Mouse (Mus musculus) liver, postnatal 0 days (tissue): ENCODE measurements around the gene Cftr. TPM values are rescaled to one million over a fixed set of nuclear protein-coding genes. Genes with fewer than 3 reads are reported as not detected.

ENCODE experiments used
- ATAC-seq: fragments of 200-750 bp; cut with Nextera tagmentation; 2 replicates; pipeline ENCODE4 v1.8.0; 2017; ENCODE audit warnings: mild to moderate bottlenecking, moderate library complexity
- DNase-seq: peaks from one replicate; pipeline ENCODE4 v3.0.0-alpha.2; 2016
- H3K27ac ChIP-seq: fragments of 300-500 bp; sonication (generic); 2 replicates; pipeline ENCODE4 v1.5.1; 2014; ENCODE audit warnings: antibody characterized with exemption, moderate library complexity, mild to moderate bottlenecking, low read depth
- H3K27me3 ChIP-seq: fragments of 300-500 bp; sonication (generic); 2 replicates; pipeline ENCODE4 v1.6.1; 2014; ENCODE audit warnings: low read length, control low read depth, mixed read lengths; ENCODE audit not compliant: insufficient read depth
- H3K36me3 ChIP-seq: fragments of 300-500 bp; sonication (generic); replicated peaks from 2 replicates; pipeline ENCODE4 v1.6.1; 2014; ENCODE audit warnings: mild to moderate bottlenecking, control low read depth, low read length, moderate library complexity, mixed read lengths; ENCODE audit not compliant: insufficient read depth
- H3K4me1 ChIP-seq: fragments of 300-500 bp; sonication (generic); 2 replicates; pipeline ENCODE4 v1.6.1; 2014; ENCODE audit warnings: antibody characterized with exemption, mild to moderate bottlenecking, control low read depth; ENCODE audit not compliant: insufficient read depth
- H3K4me2 ChIP-seq: fragments of 300-500 bp; sonication (generic); 2 replicates; pipeline ENCODE4 v1.6.1; 2014; ENCODE audit warnings: low read depth, mild to moderate bottlenecking, low read length, moderate library complexity, mixed read lengths
- H3K4me3 ChIP-seq: fragments of 300-500 bp; sonication (generic); 2 replicates; pipeline ENCODE4 v1.5.1; 2014; ENCODE audit warnings: low read depth, low read length
- H3K9ac ChIP-seq: fragments of 300-500 bp; sonication (generic); replicated peaks from 2 replicates; pipeline ENCODE4 v1.6.1; 2014; ENCODE audit warnings: mild to moderate bottlenecking, moderate library complexity
- H3K9me3 ChIP-seq: fragments of 300-500 bp; sonication (generic); 2 replicates; pipeline ENCODE4 v1.6.1; 2016; ENCODE audit warnings: mild to moderate bottlenecking, control low read depth, low read length, mixed read lengths
- CTCF ChIP-seq: sonication (generic); IDR thresholded peaks from 2 replicates; pipeline ENCODE4 v1.5.1; 2016; ENCODE audit warnings: antibody characterized with exemption, low read depth
- EP300 ChIP-seq: IDR thresholded peaks from 2 replicates; pipeline ENCODE4 v1.6.1; 2016; ENCODE audit warnings: antibody characterized with exemption, low read depth, mild to moderate bottlenecking
- WGBS: fragments of 180-500 bp; shearing (Covaris S2); extraction: QIAGEN DNeasy Blood & Tissue Kit; methylation state at CpG from one replicate; pipeline ENCODE4 v1.1.7; 2014; ENCODE audit not compliant: insufficient replicate concordance; 5-methylcytosine and 5-hydroxymethylcytosine counted together
- polyA plus RNA-seq: library from polyadenylated mRNA; unstranded; fragments of >200 nt; fragmentation: Nextera tagmentation; extraction: Ambion mirVana; gene quantifications from 2 replicates; pipeline ENCODE4 v1.2.1, GENCODE M21; 2015

Gene Cftr
- polyA plus RNA-seq, 1 experiment from 2014 or later: 0.05 TPM

GRCm38 (mm10) chr6:18344272-18344671 lies 173.8 kb downstream of the Cftr start:
- H3K4me2 ChIP-seq: no peak overlapping the region
- no peaks in the 10 kb centered on the region for H3K9me3 ChIP-seq
- TF ChIP-seq EP300 (no peak), CTCF (no peak)
- H3K9ac ChIP-seq: no peak overlapping the region
- DNase-seq (no peak), ATAC-seq (no peak)
- H3K27me3 ChIP-seq: no peaks in the 10 kb centered on the region
- no peak overlapping the region for H3K27ac ChIP-seq
- H3K36me3 ChIP-seq: no peaks in the 10 kb centered on the region
- WGBS: 74% methylated on average over 2 of the region's 2 CpGs
- H3K4me3 ChIP-seq: no peak overlapping the region
- H3K4me1 ChIP-seq: no peaks in the 10 kb centered on the region

DNA sequence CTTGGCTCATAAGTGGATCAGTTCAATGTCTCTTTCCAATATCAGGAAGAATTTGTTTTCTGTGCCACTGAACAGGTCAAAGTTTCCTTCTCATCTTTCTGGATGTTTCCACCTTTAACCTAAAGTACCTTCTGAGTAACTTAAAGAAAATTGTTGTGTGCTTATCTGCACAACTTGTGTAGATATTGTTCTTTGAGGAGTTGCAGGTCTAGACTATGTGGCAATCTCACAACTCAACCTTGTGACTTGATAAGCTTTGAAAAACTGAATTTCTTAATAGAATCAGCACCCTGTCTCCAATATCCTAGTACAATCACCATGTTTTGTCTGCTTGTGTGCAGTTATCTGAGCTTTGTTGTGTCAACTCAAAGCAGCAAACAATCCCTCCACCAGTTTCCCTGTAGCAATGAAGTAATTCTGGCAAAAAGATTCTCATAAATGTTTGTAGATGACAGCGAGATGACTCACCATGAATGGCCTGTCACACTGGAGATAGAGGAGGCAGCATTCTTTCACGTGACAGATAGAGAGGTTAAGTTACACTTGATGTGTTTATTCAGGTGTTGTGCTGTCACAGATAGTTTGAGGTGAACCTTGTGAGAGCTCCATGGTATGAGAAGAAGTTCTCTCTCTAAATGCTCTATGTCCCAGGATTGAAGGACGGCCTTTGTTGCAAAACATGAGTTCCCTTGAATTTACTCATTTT lies 178.8 kb downstream of the Cftr start:
- H3K27me3 ChIP-seq: no peaks in the 10 kb centered on the region
- DNase-seq (no peak), ATAC-seq (no peak)
- no peak overlapping the region for H3K9ac ChIP-seq
- no peaks in the 10 kb centered on the region for H3K36me3 ChIP-seq
- TF ChIP-seq EP300 (no peak), CTCF (no peak)
- H3K4me3 ChIP-seq: no peak overlapping the region
- H3K4me1 ChIP-seq: no peaks in the 10 kb centered on the region
- 57% methylated on average over 3 of the region's 3 CpGs for WGBS
- H3K27ac ChIP-seq: no peak overlapping the region
- H3K9me3 ChIP-seq: no peaks in the 10 kb centered on the region
- no peak overlapping the region for H3K4me2 ChIP-seq

DNA sequence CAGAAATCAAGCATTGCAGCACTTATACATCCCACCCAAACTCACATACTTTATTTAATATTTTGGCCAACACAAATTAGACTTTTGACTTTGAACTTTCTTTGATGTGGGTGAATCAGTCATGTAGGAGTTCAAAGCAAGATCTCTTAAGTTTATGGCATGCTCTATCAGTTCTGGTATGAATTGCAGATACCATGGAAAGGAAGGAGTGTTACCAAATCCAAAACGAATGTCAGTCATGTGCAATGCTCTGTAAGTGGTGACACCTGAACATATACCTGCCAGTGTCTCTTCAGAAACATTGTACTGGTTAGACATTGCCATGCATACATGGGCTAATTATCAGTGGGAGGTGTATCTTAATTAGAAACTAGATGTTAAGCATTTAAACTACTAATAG lies 189.7 kb downstream of the Cftr start:
- DNase-seq: no peak
- H3K36me3 ChIP-seq: no peaks in the 10 kb centered on the region
- H3K9ac ChIP-seq: no peak overlapping the region
- H3K9me3 ChIP-seq: no peaks in the 10 kb centered on the region
- 58% methylated on average over 1 of the region's 1 CpGs for WGBS
- H3K4me1 ChIP-seq: no peaks in the 10 kb centered on the region
- no peak overlapping the region for H3K27ac ChIP-seq
- H3K27me3 ChIP-seq: no peaks in the 10 kb centered on the region
- no peak for TF ChIP-seq CTCF
- TF ChIP-seq EP300: no peak
- H3K4me2 ChIP-seq: no peak overlapping the region
- no peak overlapping the region for H3K4me3 ChIP-seq
- ATAC-seq: no peak

- H3K27me3 ChIP-seq: no peaks in the 10 kb centered on the region
- H3K36me3 ChIP-seq: no peaks in the 10 kb centered on the region
- no peak overlapping the region for H3K4me2 ChIP-seq
- DNase-seq (no peak), ATAC-seq (no peak)
- TF ChIP-seq EP300 (no peak), CTCF (peak; percentile 22; the same call in 1 of the 2 replicates)
- H3K27ac ChIP-seq: no peak overlapping the region
- H3K9ac ChIP-seq: no peak overlapping the region
- H3K4me1 ChIP-seq: no peaks in the 10 kb centered on the region
- no peaks in the 10 kb centered on the region for H3K9me3 ChIP-seq
- no peak overlapping the region for H3K4me3 ChIP-seq
Measured at GRCm38 (mm10) chr6:18360955-18361354, 190.5 kb downstream of the Cftr start.

- H3K36me3 ChIP-seq: no peaks in the 10 kb centered on the region
- DNase-seq (no peak), ATAC-seq (no peak)
- H3K4me1 ChIP-seq: no peaks in the 10 kb centered on the region
- H3K27ac ChIP-seq: no peak overlapping the region
- H3K27me3 ChIP-seq: no peaks in the 10 kb centered on the region
- H3K4me3 ChIP-seq: no peak overlapping the region
- no peak overlapping the region for H3K4me2 ChIP-seq
- no peak overlapping the region for H3K9ac ChIP-seq
- H3K9me3 ChIP-seq: no peaks in the 10 kb centered on the region
- WGBS: 75% methylated on average over 5 of the region's 5 CpGs
- no peak for TF ChIP-seq EP300
- no peak for TF ChIP-seq CTCF
Measured at GRCm38 (mm10) chr6:18362232-18362631, 191.7 kb downstream of the Cftr start.

DNA sequence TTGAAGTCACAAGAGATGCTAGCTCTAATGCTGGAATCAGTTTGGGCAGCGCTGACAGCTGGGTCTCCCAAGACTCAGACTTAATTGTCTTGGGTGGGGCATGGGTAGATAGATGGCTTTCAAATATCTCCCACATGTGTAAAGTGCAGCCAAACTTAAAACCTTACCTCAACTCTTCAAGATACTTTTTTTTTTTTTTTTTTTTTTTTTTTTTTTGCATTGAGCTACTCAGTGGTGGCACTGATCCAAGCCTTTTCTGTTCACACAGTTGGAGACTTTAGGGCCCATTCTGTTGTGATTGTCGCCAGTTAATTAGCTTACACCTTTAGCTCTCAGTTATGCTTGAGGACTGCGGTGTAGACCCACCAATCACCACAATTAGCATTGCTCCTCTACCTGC lies 198.6 kb downstream of the Cftr start:
- H3K4me1 ChIP-seq: no peaks in the 10 kb centered on the region

DNA sequence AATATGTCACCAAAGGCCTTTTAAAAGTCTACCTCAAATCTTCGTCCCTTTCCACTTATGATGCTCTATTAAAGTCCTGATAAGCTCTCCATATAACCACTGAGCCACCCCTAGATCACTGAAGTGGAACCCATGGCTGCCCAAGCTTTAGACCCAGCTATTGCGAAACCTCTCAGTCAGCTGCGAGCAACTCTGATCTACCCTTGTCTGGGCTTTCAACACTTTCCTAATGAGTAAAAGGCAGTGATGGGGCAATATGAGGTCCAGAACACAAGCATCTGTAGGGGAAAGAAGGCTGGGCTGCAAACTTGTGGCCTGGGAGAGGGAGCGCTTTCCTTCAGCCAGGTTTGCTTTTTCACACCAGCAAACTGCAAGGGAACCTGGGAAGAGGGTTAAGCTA lies 199.2 kb downstream of the Cftr start:
- DNase-seq (no peak), ATAC-seq (no peak)
- Histone ChIP-seq H3K4me1 (no peaks in the 10 kb centered on the region), H3K4me3 (no peak overlapping the region), H3K9me3 (no peaks in the 10 kb centered on the region), H3K4me2 (no peak overlapping the region), H3K9ac (no peak overlapping the region), H3K27me3 (no peaks in the 10 kb centered on the region), H3K27ac (no peak overlapping the region), H3K36me3 (no peaks in the 10 kb centered on the region)
- WGBS: 64% methylated on average over 4 of the region's 4 CpGs
- TF ChIP-seq EP300 (no peak), CTCF (no peak)

More for the DNA sequence above, 198.6 kb downstream of the Cftr start:
- no peak overlapping the region for H3K9ac ChIP-seq
- 75% methylated on average over 3 of the region's 3 CpGs for WGBS
- H3K4me3 ChIP-seq: no peak overlapping the region
- H3K4me2 ChIP-seq: no peak overlapping the region
- H3K9me3 ChIP-seq: no peaks in the 10 kb centered on the region
- ATAC-seq (no peak), DNase-seq (no peak)
- no peak for TF ChIP-seq CTCF
- no peaks in the 10 kb centered on the region for H3K27me3 ChIP-seq
- no peak overlapping the region for H3K27ac ChIP-seq
- H3K36me3 ChIP-seq: no peaks in the 10 kb centered on the region

Other genes with a start within 250 kb of the Cftr start
- 2.1 and 2.4 TPM in 2 replicates for gene Wnt2, start 140.1 kb upstream of the Cftr start, polyA plus RNA-seq
- not detected in 2 replicates for gene Asz1, start 61.6 kb upstream of the Cftr start, polyA plus RNA-seq